Mouse (Mus musculus) cerebellum, postnatal 25 days (tissue): ENCODE measurements around the gene Fnbp1l.

ENCODE experiments used
- DNase-seq, 2 experiments: peaks; one replicate each; pipeline ENCODE4 v3.0.0; 2021; ENCODE audit warnings: mixed read lengths in 2 of 2

Gene Fnbp1l

GRCm38 (mm10) chr3:122618991-122619930 is at the start of gene Fnbp1l:
TSS of gene Fnbp1l (minus strand) at chr3:122619715.
- DNase-seq: peak; percentile 43 to 61

GRCm38 (mm10) chr3:122660795-122661194 is 41.3 kb upstream of the Fnbp1l start:
- no peak for DNase-seq

GRCm38 (mm10) chr3:122659261-122659917 is 39.9 kb upstream of the Fnbp1l start:
- DNase-seq: no peak

- no peak for DNase-seq
Observed at GRCm38 (mm10) chr3:122647195-122647837, 27.8 kb upstream of the Fnbp1l start.

DNA sequence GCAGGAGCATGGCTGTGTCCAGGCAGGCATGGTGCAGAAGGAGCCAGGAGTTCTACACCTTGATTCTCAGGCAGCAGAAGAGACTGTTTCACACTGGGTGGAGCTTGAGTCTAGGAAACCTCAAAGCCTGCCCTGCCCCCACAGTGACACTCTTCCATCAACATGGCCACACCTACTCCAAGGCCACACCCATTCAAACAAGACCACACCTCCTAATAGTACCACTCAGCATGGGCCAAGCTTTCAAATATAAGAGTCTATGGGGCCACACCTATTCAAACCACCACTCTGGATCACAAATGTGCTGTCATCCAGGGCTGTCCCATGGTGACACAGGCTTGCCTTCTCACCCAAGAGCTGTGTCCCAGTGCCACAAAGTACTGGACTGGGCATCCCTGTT is 20.8 kb upstream of the Fnbp1l start:
- DNase-seq: no peak

DNA sequence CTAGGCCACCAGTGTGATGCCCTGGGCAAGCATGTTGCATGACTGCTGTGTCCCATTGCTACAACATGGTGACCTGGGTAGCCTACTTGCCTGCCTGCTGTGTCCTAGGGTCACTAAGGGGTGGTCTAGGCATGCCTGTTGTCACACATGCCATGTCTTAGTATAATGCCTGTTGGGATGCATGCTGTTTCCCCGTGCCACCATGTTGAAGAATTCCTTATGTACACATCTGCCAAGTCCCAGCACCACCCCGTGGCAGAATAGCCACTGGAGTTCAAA is 19.6 kb upstream of the Fnbp1l start:
- no peak for DNase-seq

DNA sequence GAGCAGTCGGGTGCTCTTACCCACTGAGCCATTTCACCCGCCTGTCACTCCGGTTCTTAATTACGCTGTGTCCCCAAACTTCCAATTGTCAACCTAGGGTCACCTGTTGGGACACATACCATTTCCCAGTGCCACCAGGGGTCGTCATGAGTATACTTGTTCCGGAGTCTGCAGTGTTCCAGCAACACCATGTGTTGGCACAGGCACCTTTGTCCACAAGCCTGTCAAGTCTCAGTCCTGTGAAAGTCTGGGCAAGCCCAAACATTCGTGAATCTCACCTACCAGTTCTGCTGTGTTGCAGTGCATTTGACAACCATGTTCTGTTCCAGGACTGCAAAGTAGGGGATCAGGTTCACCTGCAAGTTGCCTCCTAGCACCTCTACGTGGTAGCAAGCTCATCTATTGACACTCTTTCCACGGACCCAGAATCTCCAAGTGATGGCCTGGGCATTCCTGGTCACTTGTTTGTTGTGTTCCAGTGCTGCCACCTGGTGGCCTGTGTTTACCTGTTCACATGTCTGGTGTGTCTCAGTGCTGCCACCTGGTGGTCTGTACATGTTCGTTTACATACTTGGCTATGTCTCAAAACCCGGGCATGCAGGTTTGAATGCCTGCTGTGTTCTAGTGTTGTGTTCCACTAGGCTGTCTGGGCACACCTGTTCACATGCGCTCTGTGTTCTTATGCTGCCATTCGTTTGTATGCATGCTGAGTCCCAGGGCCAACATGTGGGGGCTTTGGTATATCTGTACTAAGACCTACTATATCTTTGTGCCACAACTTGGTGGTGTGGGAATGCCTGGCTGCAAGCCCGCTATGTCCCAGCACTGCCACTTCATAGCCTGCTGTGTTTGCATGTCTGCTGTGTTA is 19.0 kb upstream of the Fnbp1l start:
- DNase-seq: peak; percentile 92 to 96

- no peak for DNase-seq
Observed at GRCm38 (mm10) chr3:122637280-122637679, 17.8 kb upstream of the Fnbp1l start.

DNA sequence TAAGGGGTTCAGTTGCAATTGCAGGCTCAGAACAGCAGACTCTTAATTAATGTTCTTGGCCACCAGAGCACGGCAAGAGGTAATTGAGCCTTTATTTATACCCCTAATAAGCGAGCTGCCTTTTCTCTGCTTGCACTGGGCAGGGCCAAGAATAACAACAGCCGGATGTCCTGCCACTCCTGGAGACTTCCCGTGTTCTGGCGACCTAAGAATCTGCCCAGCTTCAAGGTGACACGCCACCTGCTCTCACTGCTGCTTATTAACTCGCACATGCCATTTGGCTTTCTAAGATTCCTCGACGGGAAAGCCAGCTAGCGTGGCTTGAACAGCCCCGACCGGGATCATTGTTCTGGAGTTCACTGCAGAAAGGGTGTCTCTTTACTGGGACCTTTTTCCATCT is 15.7 kb upstream of the Fnbp1l start:
- DNase-seq: no peak

- no peak for DNase-seq
Observed at GRCm38 (mm10) chr3:122629580-122629979, 10.1 kb upstream of the Fnbp1l start.

GRCm38 (mm10) chr3:122628956-122629355 is 9.4 kb upstream of the Fnbp1l start:
- DNase-seq: no peak

DNA sequence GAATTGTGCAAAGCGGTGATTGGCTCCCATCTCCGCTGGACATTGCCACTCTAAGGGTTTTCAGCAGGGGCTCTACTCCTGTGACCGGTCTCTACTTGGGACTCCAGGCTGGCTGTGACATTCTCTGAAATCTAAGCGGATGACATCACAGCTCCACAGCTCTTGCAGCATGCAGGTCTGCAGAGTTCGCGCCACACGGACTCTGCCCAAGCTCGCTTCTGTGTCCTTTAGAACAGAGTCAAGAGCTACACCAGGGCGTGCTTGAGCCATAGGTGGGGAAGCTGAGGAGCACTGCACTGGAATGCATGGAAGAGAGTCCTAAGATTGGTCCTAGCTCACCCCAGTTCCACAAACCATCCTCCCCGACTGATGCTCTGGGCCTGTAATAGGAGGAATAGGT is 9.0 kb upstream of the Fnbp1l start:
- DNase-seq: no peak

GRCm38 (mm10) chr3:122627846-122628245 is 8.3 kb upstream of the Fnbp1l start:
- DNase-seq: no peak

DNA sequence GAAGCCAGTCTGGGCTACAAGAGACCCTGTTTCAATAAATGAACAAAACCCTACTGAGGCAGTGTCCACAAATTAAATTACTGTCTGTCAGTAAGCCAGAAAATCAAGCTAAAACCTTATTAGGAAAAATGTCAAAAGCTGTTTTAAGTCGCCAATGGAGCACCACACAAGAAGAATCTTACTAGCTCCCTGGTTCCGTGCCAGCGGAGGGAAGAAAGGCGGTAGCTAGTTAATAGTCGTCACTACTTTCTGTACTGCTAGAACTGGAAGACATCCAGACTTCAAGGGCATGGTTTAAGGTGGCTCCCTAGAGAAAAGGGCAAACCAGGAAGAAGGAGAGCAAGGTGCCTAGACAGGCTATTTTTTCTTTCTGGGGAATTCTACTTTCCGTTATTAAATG is 5.1 kb upstream of the Fnbp1l start:
- no peak for DNase-seq

GRCm38 (mm10) chr3:122620285-122620931 is 893 bp upstream of the Fnbp1l start:
- DNase-seq: peak; percentile 34 to 35

- DNase-seq: no peak
Observed at GRCm38 (mm10) chr3:122619931-122620284, 393 bp upstream of the Fnbp1l start.

DNA sequence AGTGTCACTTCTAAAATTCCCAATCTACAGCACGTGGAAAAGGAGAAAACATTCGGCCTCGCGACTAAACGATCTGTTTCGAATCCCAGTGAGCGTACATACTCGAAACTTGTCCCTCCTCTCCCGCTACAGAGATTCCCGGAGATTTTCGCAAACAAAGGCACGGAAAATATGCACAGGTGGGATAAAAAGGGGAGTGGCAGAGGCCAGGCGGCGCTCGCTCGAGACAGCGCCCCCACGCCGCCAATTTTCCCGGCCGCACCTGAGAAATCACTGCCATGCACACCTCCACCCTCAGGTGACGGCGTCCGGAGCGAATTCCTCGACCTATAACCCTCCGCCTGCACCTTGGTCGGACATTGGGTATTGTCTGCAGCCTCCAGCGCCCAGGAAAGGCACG is 1.1 kb downstream of the Fnbp1l start:
- DNase-seq: peak; percentile 51 to 67

DNA sequence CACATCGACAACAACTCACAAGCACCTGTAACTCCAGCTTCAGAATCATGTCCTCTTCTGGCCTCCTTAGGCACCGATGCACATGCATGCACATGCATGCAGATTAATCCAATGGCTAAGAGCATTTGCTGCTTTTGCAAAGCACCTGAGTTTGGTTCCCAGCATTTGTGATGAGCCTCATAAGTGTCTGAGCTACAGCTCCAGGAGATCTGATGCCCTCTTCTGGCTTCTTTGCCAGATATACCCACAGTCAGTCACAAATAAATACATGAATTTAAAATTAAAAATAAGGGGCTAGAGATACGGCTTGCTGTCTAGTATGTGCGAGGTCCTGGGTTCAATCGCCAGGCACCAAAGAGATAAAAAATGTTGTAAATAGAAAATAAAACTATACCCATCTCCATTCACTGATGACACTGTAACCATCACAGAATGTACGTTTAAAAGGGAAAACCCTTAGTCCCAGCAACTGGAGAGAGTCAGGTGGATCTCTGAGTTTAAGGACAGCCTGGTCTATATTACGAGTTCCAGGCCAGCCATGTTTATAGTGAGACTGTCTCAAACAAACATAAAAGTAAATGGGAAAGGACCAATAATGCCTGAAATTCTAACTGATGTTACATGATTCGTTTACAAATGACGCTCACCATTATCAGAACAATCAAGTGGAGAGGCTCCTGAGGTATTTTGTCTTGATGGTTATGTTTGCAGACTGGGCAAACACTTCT is 1.7 kb downstream of the Fnbp1l start:
- DNase-seq: no peak

DNA sequence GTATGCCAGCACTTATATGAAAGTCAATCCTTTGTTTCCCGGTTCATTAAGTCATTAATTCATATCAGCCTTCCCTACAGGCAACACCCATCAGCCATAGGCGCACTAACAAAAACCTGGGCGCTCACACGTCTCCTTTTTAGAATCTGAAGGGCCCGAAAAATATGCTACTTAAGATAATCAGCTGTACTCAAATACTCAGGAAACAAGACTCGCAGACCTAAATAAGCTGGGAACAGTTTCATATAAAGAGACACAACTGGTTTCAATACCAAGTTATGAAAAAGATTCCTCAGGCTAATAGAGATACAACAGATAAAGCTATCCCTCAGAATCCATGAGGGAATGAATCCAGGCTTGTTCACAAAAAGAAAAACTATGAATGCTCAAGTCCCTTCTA is 7.0 kb downstream of the Fnbp1l start:
- DNase-seq: no peak

DNA sequence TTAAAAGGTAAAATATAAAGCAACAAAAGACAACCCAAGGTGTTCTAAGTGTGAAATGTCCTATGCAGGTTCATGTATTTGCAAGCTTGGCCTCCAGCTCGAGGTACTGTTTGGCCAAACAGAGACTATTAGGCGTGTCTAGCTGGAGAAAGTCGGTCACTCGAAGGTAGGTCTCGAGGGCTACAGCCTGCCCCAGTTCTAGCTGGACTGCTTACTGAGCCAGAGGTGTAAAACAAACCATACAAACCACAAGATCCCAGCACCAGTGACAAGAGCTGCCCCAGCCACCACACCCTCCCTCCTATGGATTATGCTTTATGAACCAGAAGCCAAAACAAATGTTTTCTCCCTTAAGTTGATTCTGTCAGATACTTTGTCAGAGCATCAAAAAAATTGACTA is 7.8 kb downstream of the Fnbp1l start:
- no peak for DNase-seq

DNA sequence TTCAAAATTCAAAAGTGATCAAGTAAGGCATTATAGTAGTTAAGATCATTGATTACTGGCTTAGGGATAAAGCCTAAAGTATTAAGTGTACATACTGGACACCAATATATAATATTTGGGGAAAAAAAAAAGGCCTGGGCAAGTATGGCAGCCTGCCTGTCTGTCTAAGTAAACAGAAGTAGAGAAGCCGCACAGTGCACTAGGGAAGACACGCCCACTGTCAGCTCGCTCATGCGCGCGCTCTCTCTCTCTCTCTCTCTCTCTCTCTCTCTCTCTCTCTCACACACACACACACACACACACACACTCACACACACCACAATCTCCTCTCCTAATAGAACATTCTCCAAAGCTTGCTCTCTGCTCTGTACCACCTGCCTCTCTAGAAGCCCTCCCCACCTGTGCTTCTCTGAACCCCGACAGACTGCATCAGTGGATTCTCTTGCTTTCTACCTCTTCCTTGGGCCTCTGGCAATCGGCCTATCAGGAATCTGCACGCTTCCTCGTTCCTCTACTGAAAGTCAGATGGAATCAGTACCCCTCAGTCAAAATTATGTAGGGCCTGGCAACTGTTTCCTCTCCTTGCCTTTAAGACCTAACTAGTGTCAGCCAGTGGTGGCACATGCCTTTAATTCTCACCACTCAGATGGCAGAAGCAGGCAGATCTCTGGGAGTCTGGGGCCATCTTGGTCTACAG is 13.3 kb downstream of the Fnbp1l start:
- no peak for DNase-seq
